Mouse (Mus musculus) midbrain, embryonic 13.5 days (tissue): ENCODE data around the gene Best1. TPM values are rescaled to one million over a fixed set of nuclear protein-coding genes. Genes with fewer than 3 reads are reported as not detected.

Experiments used
- ATAC-seq: fragments of 200-750 bp; cut with Nextera tagmentation; 2 replicates; pipeline ENCODE4 v1.8.0; 2017; ENCODE audit warnings: mild to moderate bottlenecking, moderate TSS enrichment, moderate library complexity
- H3K27ac ChIP-seq: fragments of 300-500 bp; sonication (generic); 2 replicates; pipeline ENCODE4 v1.5.1; 2015; ENCODE audit warnings: inconsistent platforms, mild to moderate bottlenecking, moderate library complexity
- H3K27me3 ChIP-seq: fragments of 300-500 bp; sonication (generic); 2 replicates; pipeline ENCODE4 v1.6.1; 2015; ENCODE audit warnings: mild to moderate bottlenecking, inconsistent platforms
- H3K36me3 ChIP-seq: fragments of 300-500 bp; sonication (generic); 2 replicates; pipeline ENCODE4 v1.6.1; 2015; ENCODE audit warnings: mild to moderate bottlenecking, inconsistent platforms
- H3K4me1 ChIP-seq: fragments of 300-500 bp; sonication (generic); replicated peaks from 2 replicates; pipeline ENCODE4 v1.6.1; 2015; ENCODE audit warnings: inconsistent platforms
- H3K4me2 ChIP-seq: fragments of 300-500 bp; sonication (generic); replicated peaks from 2 replicates; pipeline ENCODE4 v1.6.1; 2015; ENCODE audit warnings: moderate library complexity, mild to moderate bottlenecking, inconsistent platforms
- H3K4me3 ChIP-seq: fragments of 300-500 bp; sonication (generic); replicated peaks from 2 replicates; pipeline ENCODE4 v1.5.1; 2015; ENCODE audit warnings: mild to moderate bottlenecking, inconsistent platforms
- H3K9ac ChIP-seq: fragments of 300-500 bp; sonication (generic); replicated peaks from 2 replicates; pipeline ENCODE4 v1.6.1; 2015; ENCODE audit warnings: mild to moderate bottlenecking, inconsistent platforms
- H3K9me3 ChIP-seq: fragments of 300-500 bp; sonication (generic); 2 replicates; pipeline ENCODE4 v1.6.1; 2016; ENCODE audit warnings: mild to moderate bottlenecking, inconsistent platforms
- WGBS: fragments of 180-500 bp; shearing (Covaris S2); methylation state at CpG from one replicate; pipeline ENCODE4 v1.1.7; 2015; 5-methylcytosine and 5-hydroxymethylcytosine counted together
- polyA plus RNA-seq: library from polyadenylated mRNA; unstranded; fragments of >200 nt; fragmentation: Nextera tagmentation; extraction: Ambion mirVana; gene quantifications from 2 replicates; pipeline ENCODE4 v1.2.1, GENCODE M21; 2015

Gene Best1
- polyA plus RNA-seq, 1 experiment from 2014 or later = 1.8 TPM

GRCm38 (mm10) chr19:9998736-9999486, 2.5 kb downstream of the Best1 start:
- no peaks in the 10 kb centered on the region for H3K27me3 ChIP-seq
- H3K27ac ChIP-seq = no peak overlapping the region
- H3K4me1 ChIP-seq = no peaks in the 10 kb centered on the region
- H3K9ac ChIP-seq = no peak overlapping the region
- no peak overlapping the region for H3K4me3 ChIP-seq
- no peaks in the 10 kb centered on the region for H3K36me3 ChIP-seq
- WGBS = 69% methylated on average over 13 of the region's 13 CpGs
- H3K9me3 ChIP-seq = no peaks in the 10 kb centered on the region
- no peak overlapping the region for H3K4me2 ChIP-seq
- no peak for ATAC-seq

DNA sequence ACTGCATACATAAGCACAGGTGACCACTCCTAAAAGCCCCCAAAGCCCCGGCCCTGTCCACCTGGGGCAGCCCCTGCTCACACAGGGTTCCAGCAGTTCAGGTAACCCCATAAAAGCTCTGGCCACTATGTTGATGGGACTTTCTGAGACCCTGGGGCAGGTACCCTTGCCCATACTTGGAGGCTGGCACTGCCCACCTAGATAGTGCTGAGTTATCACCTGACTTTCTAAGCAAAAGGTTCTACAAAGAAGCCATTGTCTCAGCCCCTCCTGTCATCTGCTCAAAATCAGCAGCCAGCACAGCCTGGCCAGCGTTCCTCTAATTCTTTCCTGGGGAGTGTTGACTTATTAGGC, 3.4 kb downstream of the Best1 start:
- Histone ChIP-seq H3K27me3 (no peaks in the 10 kb centered on the region), H3K9ac (no peak overlapping the region), H3K36me3 (no peaks in the 10 kb centered on the region), H3K4me3 (no peak overlapping the region), H3K4me2 (no peak overlapping the region), H3K27ac (no peak overlapping the region), H3K4me1 (peaks cover 5% of the 10 kb centered on the region), H3K9me3 (no peaks in the 10 kb centered on the region)
- WGBS = 84% methylated on average over 2 of the region's 2 CpGs
- ATAC-seq = no peak

GRCm38 (mm10) chr19:9997204-9998062, 4.0 kb downstream of the Best1 start:
- peaks cover 7% of the 10 kb centered on the region for H3K4me1 ChIP-seq
- 72% methylated on average over 12 of the region's 12 CpGs for WGBS
- no peak overlapping the region for H3K9ac ChIP-seq
- H3K4me3 ChIP-seq = no peak overlapping the region
- no peak for ATAC-seq
- H3K36me3 ChIP-seq = no peaks in the 10 kb centered on the region
- H3K9me3 ChIP-seq = no peaks in the 10 kb centered on the region
- no peak overlapping the region for H3K4me2 ChIP-seq
- no peak overlapping the region for H3K27ac ChIP-seq
- H3K27me3 ChIP-seq = no peaks in the 10 kb centered on the region

GRCm38 (mm10) chr19:9993036-9993656, 8.3 kb downstream of the Best1 start:
- no peak overlapping the region for H3K27ac ChIP-seq
- peak overlapping the region; percentile 30 for H3K4me3 ChIP-seq
- peak overlapping the region; percentile 53 for H3K4me2 ChIP-seq
- H3K9me3 ChIP-seq = no peaks in the 10 kb centered on the region
- peaks cover 7% of the 10 kb centered on the region for H3K4me1 ChIP-seq
- no peaks in the 10 kb centered on the region for H3K36me3 ChIP-seq
- WGBS = 3% methylated on average over 17 of the region's 17 CpGs
- peak; percentile 91 for ATAC-seq
- H3K9ac ChIP-seq = peak overlapping the region; percentile 44
- H3K27me3 ChIP-seq = no peaks in the 10 kb centered on the region

GRCm38 (mm10) chr19:9992011-9992958, 9.1 kb downstream of the Best1 start:
- H3K9me3 ChIP-seq = no peaks in the 10 kb centered on the region
- H3K4me1 ChIP-seq = peaks cover 7% of the 10 kb centered on the region
- H3K9ac ChIP-seq = peak overlapping the region; percentile 44
- peak overlapping the region; percentile 53 for H3K4me2 ChIP-seq
- no peak overlapping the region for H3K27ac ChIP-seq
- peak; percentile 76 for ATAC-seq
- 46% methylated on average over 26 of the region's 26 CpGs for WGBS
- no peaks in the 10 kb centered on the region for H3K27me3 ChIP-seq
- no peaks in the 10 kb centered on the region for H3K36me3 ChIP-seq
- H3K4me3 ChIP-seq = peak overlapping the region; percentile 30

- H3K36me3 ChIP-seq = no peaks in the 10 kb centered on the region; the same call in 1 of the 2 replicates
- no peak overlapping the region for H3K4me3 ChIP-seq
Observed at GRCm38 (mm10) chr19:9991304-9991703, 10.1 kb downstream of the Best1 start.

DNA sequence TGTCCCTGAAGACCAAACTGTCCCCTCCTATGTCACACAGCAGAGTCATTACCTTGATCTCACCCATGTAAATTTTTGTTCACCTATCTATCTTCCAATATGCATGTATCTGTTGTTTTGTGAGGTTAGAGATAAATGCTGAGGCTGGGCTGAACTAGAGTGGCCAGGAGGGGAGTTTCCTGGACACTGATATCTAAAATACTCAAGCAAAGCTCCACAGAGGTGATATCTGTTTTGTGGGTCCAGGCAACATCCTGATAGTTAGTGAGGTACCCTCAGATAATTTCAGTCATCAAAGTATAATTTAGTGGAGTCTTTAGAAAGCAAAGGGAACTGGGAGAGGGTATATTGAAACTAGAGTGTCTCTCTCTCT, 11.6 kb downstream of the Best1 start:
- ATAC-seq = no peak
- Histone ChIP-seq H3K4me2 (no peak overlapping the region), H3K27ac (no peak overlapping the region), H3K4me1 (peaks cover 7% of the 10 kb centered on the region), H3K36me3 (peaks cover 12% of the 10 kb centered on the region), H3K4me3 (no peak overlapping the region), H3K9me3 (no peaks in the 10 kb centered on the region), H3K27me3 (no peaks in the 10 kb centered on the region), H3K9ac (no peak overlapping the region)

More at GRCm38 (mm10) chr19:9991304-9991703, 10.1 kb downstream of the Best1 start:
- no peak overlapping the region for H3K27ac ChIP-seq
- no peaks in the 10 kb centered on the region for H3K9me3 ChIP-seq
- no peak overlapping the region for H3K4me2 ChIP-seq
- 14% methylated on average over 5 of the region's 5 CpGs for WGBS
- H3K27me3 ChIP-seq = no peaks in the 10 kb centered on the region
- H3K4me1 ChIP-seq = peaks cover 7% of the 10 kb centered on the region
- ATAC-seq = 0 out of 2 replicates have a peak, but pooled peaks have one; percentile 22
- no peak overlapping the region for H3K9ac ChIP-seq

- no peaks in the 10 kb centered on the region for H3K27me3 ChIP-seq
- no peak overlapping the region for H3K27ac ChIP-seq
- peaks cover 9% of the 10 kb centered on the region for H3K4me1 ChIP-seq
- H3K36me3 ChIP-seq = peaks cover 17% of the 10 kb centered on the region
- ATAC-seq = no peak
- WGBS = 67% methylated on average over 17 of the region's 17 CpGs
- no peak overlapping the region for H3K4me2 ChIP-seq
- H3K4me3 ChIP-seq = no peak overlapping the region
- H3K9me3 ChIP-seq = no peaks in the 10 kb centered on the region
- no peak overlapping the region for H3K9ac ChIP-seq
Observed at GRCm38 (mm10) chr19:9989171-9989883, 12.1 kb downstream of the Best1 start.

DNA sequence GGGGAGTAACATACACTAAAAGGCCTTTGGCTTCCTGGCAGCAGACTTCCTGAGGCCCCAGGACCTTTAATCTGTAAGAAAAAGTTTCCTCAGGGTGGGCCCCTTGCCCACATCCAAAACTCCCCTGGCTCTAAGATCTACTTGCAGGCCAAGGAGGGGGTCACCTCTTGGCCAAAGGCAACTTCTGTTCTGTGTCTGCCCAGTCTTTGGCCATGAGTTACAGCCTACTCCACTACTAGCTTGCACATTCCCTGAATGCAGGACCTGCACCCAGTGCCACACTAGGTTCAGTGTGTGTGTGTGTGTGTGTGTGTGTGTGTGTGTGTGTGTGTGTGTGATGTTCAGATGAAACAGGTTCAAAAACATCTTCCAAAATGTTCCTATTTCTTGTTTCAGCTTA, 13.8 kb downstream of the Best1 start:
- ATAC-seq = no peak
- H3K27ac ChIP-seq = no peak overlapping the region
- H3K4me2 ChIP-seq = no peak overlapping the region
- H3K4me1 ChIP-seq = peaks cover 13% of the 10 kb centered on the region
- H3K27me3 ChIP-seq = no peaks in the 10 kb centered on the region
- no peak overlapping the region for H3K9ac ChIP-seq
- no peaks in the 10 kb centered on the region for H3K9me3 ChIP-seq
- H3K4me3 ChIP-seq = no peak overlapping the region
- peaks cover 22% of the 10 kb centered on the region for H3K36me3 ChIP-seq

GRCm38 (mm10) chr19:9987192-9987591, 14.2 kb downstream of the Best1 start:
- WGBS = 63% methylated on average over 6 of the region's 6 CpGs
- Histone ChIP-seq H3K4me1 (peaks cover 13% of the 10 kb centered on the region), H3K9me3 (no peaks in the 10 kb centered on the region), H3K4me2 (no peak overlapping the region), H3K27ac (no peak overlapping the region), H3K4me3 (no peak overlapping the region), H3K9ac (no peak overlapping the region), H3K27me3 (no peaks in the 10 kb centered on the region), H3K36me3 (peaks cover 22% of the 10 kb centered on the region)
- ATAC-seq = no peak

DNA sequence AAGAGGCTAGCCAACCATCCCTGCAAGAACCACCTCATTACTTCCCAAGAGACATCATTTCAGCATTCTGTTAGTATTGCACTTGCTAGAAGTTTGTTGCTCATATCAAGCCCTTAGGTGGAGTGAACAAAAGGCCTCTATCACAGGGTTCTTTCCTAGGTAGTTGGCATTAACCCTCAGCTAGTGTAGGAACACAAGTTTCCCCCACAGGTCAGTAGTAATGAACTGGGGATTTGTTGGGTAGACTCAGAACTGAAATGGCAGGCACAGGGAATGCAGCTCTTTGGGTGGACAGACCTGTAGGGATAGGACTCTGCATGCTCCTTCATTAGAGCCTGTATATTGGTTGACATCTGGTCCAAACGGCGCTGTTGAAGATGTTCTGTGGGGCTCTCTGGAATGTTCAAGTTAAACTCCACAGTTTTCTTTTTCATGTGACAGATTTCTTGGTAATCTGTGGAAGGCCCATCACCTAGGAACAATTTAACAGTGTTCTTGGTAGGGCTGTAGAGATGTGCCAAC, 15.5 kb downstream of the Best1 start:
- no peak overlapping the region for H3K4me2 ChIP-seq
- no peak overlapping the region for H3K9ac ChIP-seq
- peaks cover 22% of the 10 kb centered on the region for H3K36me3 ChIP-seq
- no peak for ATAC-seq
- H3K27ac ChIP-seq = no peak overlapping the region
- H3K27me3 ChIP-seq = no peaks in the 10 kb centered on the region
- no peak overlapping the region for H3K4me3 ChIP-seq
- peaks cover 23% of the 10 kb centered on the region for H3K4me1 ChIP-seq
- no peaks in the 10 kb centered on the region for H3K9me3 ChIP-seq
- 95% methylated on average over 2 of the region's 2 CpGs for WGBS
